Mouse (Mus musculus): ENCODE measurements around the gene Vsnl1.

The Vsnl1 gene

DNA sequence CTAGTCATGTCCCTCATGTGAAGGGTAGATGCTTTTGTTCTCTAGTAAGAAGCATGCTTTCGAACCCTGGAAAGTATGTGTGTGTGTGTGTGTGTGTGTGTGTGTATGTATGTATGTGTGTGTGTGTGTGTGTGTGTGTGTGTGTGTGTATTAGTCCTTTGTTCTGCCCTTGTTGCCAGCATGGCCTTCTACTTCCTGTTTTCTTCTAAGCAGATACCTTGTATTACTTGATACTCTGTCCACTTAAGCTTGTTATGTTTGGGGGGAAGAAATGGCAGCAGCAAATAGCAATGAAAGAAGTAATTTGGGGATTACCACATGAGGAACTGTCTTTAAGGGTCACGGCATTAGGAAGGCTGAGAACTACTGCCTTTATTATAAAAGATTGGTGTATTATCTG, 159.8 kb downstream of the Vsnl1 start:
- DNase-seq (ENCODE audit: low read depth) = no peak

Data from NIH3T3 (cell line).